Mouse (Mus musculus) liver, embryonic 14.5 days (tissue): ENCODE results near the gene Zfp92. TPM values are rescaled to one million over a fixed set of nuclear protein-coding genes. Genes with fewer than 3 reads are reported as not detected.

ENCODE experiments used
- ATAC-seq: fragments of 200-750 bp; cut with Nextera tagmentation; 2 replicates; pipeline ENCODE4 v1.8.0; 2017; ENCODE audit warnings: moderate number of reproducible peaks, mild to moderate bottlenecking, moderate library complexity; ENCODE audit not compliant: insufficient read depth
- DNase-seq, 3 experiments: peaks; one replicate each; pipeline ENCODE4 v3.0.0-alpha.2; 2012 to 2013; ENCODE audit warnings: low read depth in 3 of 3, low spot score in 3 of 3
- H3K27ac ChIP-seq: fragments of 300-500 bp; sonication (generic); 2 replicates; pipeline ENCODE4 v1.5.1; 2014; ENCODE audit warnings: moderate library complexity, mild to moderate bottlenecking, control low read depth, inconsistent platforms
- H3K27me3 ChIP-seq: fragments of 300-500 bp; sonication (generic); 2 replicates; pipeline ENCODE4 v1.6.1; 2014; ENCODE audit warnings: mild to moderate bottlenecking, low read length, moderate library complexity; ENCODE audit not compliant: control insufficient read depth, insufficient read depth
- H3K36me3 ChIP-seq: fragments of 300-500 bp; sonication (generic); replicated peaks from 2 replicates; pipeline ENCODE4 v1.6.1; 2014; ENCODE audit warnings: low read depth; ENCODE audit not compliant: control insufficient read depth, insufficient read depth
- H3K4me1 ChIP-seq, 2 experiments: fragments of 200-500 bp in 1 of 2; fragments of 300-500 bp in 1 of 2; sonication (generic) in 1 of 2; replicated peaks; 2 replicates each; pipeline ENCODE4 v1.6.1; 2012 to 2014; ENCODE audit warnings: antibody characterized with exemption in 1 of 2, inconsistent platforms in 1 of 2, low read length in 1 of 2; ENCODE audit not compliant: control insufficient read depth in 2 of 2, insufficient read depth in 2 of 2
- H3K4me2 ChIP-seq: fragments of 300-500 bp; sonication (generic); 2 replicates; pipeline ENCODE4 v1.6.1; 2014; ENCODE audit warnings: low read depth, mild to moderate bottlenecking, control low read depth, moderate library complexity
- H3K4me3 ChIP-seq, 2 experiments: fragments of 200-500 bp in 1 of 2; fragments of 300-500 bp in 1 of 2; sonication (generic) in 1 of 2; 2 replicates each; pipeline ENCODE4 v1.5.1; 2012 to 2014; ENCODE audit warnings: low read depth in 2 of 2, low read length in 2 of 2, mild to moderate bottlenecking in 2 of 2, control low read depth in 1 of 2, inconsistent platforms in 1 of 2, moderate library complexity in 1 of 2; ENCODE audit not compliant: insufficient read depth in 1 of 2
- H3K9ac ChIP-seq: fragments of 300-500 bp; sonication (generic); replicated peaks from 2 replicates; pipeline ENCODE4 v1.6.1; 2014; ENCODE audit warnings: mild to moderate bottlenecking, control low read depth, moderate library complexity
- H3K9me3 ChIP-seq: fragments of 300-500 bp; sonication (generic); 2 replicates; pipeline ENCODE4 v1.6.1; 2016; ENCODE audit warnings: low read length, mixed read lengths; ENCODE audit not compliant: control insufficient read depth
- CTCF ChIP-seq: IDR thresholded peaks from 2 replicates; pipeline ENCODE4 v1.5.1; 2016; ENCODE audit warnings: antibody characterized with exemption, low read depth, control low read depth
- EP300 ChIP-seq: IDR thresholded peaks from 2 replicates; pipeline ENCODE4 v1.6.1; 2016; ENCODE audit warnings: antibody characterized with exemption, low read depth
- WGBS: fragments of 180-500 bp; shearing (Covaris S2); extraction: QIAGEN DNeasy Blood & Tissue Kit; methylation state at CpG from one replicate; pipeline ENCODE4 v1.1.7; 2014; ENCODE audit not compliant: insufficient replicate concordance; 5-methylcytosine and 5-hydroxymethylcytosine counted together
- polyA plus RNA-seq, 2 experiments: library from polyadenylated mRNA; depleted of rRNA in 1 of 2; stranded (reverse) in 1 of 2; unstranded in 1 of 2; fragments of >200 nt; fragmentation: Nextera tagmentation in 1 of 2; extraction: Ambion mirVana in 1 of 2; gene quantifications; 2 replicates each; pipeline versions ENCODE4 v1.2.1 to v1.2.3; 2012 to 2014

Zfp92 gene
- polyA plus RNA-seq, 2 experiments, result 0.01 TPM; not detected in 1

- Histone ChIP-seq H3K4me1 (peaks cover 0 to 7% of the 10 kb centered on the region in 2 experiments; a peak in 3 of 4 replicates), H3K4me2 (no peak overlapping the region), H3K27ac (no peak overlapping the region), H3K9me3 (no peaks in the 10 kb centered on the region), H3K4me3 (no peak overlapping the region), H3K27me3 (no peaks in the 10 kb centered on the region), H3K9ac (no peak overlapping the region), H3K36me3 (no peaks in the 10 kb centered on the region)
- WGBS, result 82% methylated on average over 4 of the region's 4 CpGs
- ATAC-seq, result no peak
- no peak for DNase-seq
- no peak for TF ChIP-seq EP300
- no peak for TF ChIP-seq CTCF
Measured at GRCm38 (mm10) chrX:73460792-73461191, 49.9 kb downstream of the Zfp92 start.

- H3K27ac ChIP-seq, result no peak overlapping the region
- no peak for ATAC-seq
- no peaks in the 10 kb centered on the region for H3K27me3 ChIP-seq
- DNase-seq, result no peak
- no peak overlapping the region for H3K4me3 ChIP-seq
- no peak overlapping the region for H3K9ac ChIP-seq
- no peaks in the 10 kb centered on the region for H3K36me3 ChIP-seq
- 58% methylated on average over 9 of the region's 9 CpGs for WGBS
- H3K4me2 ChIP-seq, result no peak overlapping the region
- H3K4me1 ChIP-seq, result no peaks in the 10 kb centered on the region
- H3K9me3 ChIP-seq, result no peaks in the 10 kb centered on the region
- no peak for TF ChIP-seq CTCF
Measured at GRCm38 (mm10) chrX:73465483-73466186, 54.7 kb downstream of the Zfp92 start.

GRCm38 (mm10) chrX:73467446-73468241 is 56.7 kb downstream of the Zfp92 start:
- no peaks in the 10 kb centered on the region for H3K36me3 ChIP-seq
- H3K9me3 ChIP-seq, result no peaks in the 10 kb centered on the region
- no peak overlapping the region for H3K4me2 ChIP-seq
- H3K27me3 ChIP-seq, result no peaks in the 10 kb centered on the region
- no peak for DNase-seq
- 44% methylated on average over 5 of the region's 5 CpGs for WGBS
- no peaks in the 10 kb centered on the region for H3K4me1 ChIP-seq
- TF ChIP-seq CTCF (no peak), EP300 (no peak)
- H3K9ac ChIP-seq, result no peak overlapping the region
- ATAC-seq, result no peak
- H3K27ac ChIP-seq, result no peak overlapping the region
- no peak overlapping the region for H3K4me3 ChIP-seq

- H3K27me3 ChIP-seq, result no peaks in the 10 kb centered on the region
- TF ChIP-seq CTCF (no peak), EP300 (no peak)
- no peaks in the 10 kb centered on the region for H3K36me3 ChIP-seq
- 57% methylated on average over 3 of the region's 3 CpGs for WGBS
- no peaks in the 10 kb centered on the region for H3K9me3 ChIP-seq
- H3K4me2 ChIP-seq, result no peak overlapping the region
- H3K4me1 ChIP-seq, result no peaks in the 10 kb centered on the region
- no peak overlapping the region for H3K27ac ChIP-seq
- no peak overlapping the region for H3K9ac ChIP-seq
- DNase-seq (no peak), ATAC-seq (no peak)
- no peak overlapping the region for H3K4me3 ChIP-seq
Measured at GRCm38 (mm10) chrX:73468330-73468729, 57.4 kb downstream of the Zfp92 start.

- Histone ChIP-seq H3K27ac (no peak overlapping the region), H3K4me1 (no peaks in the 10 kb centered on the region), H3K9me3 (no peaks in the 10 kb centered on the region), H3K4me3 (no peak overlapping the region), H3K9ac (no peak overlapping the region), H3K27me3 (no peaks in the 10 kb centered on the region), H3K4me2 (no peak overlapping the region), H3K36me3 (no peaks in the 10 kb centered on the region)
- no peak for ATAC-seq
- 57% methylated on average over 1 of the region's 1 CpGs for WGBS
- no peak for TF ChIP-seq CTCF
- no peak for TF ChIP-seq EP300
- DNase-seq, result no peak
Measured at GRCm38 (mm10) chrX:73468752-73469151, 57.9 kb downstream of the Zfp92 start.
